Mouse (Mus musculus) G1E (cell line): ENCODE data around the gene Mt4.
"Not testable (repeated sequence)": the region's sequence is repeated elsewhere in the genome, so short reads cannot be mapped to it uniquely, and the experiment has no call there.

Experiments
- CTCF ChIP-seq: IDR thresholded peaks from 2 replicates; pipeline ENCODE4 v1.5.1; 2012; ENCODE audit warnings: low read depth, low read length, inconsistent platforms, mixed read lengths
- POLR2AphosphoS5 ChIP-seq: IDR thresholded peaks from 2 replicates; pipeline ENCODE4 v1.6.1; 2012; ENCODE audit warnings: low read depth, low read length, inconsistent platforms; ENCODE audit not compliant: insufficient replicate concordance
- TAL1 ChIP-seq: conservative IDR thresholded peaks from 2 replicates; pipeline ENCODE4 v1.6.1; 2012; ENCODE audit warnings: low read depth, low read length, inconsistent platforms, mixed read lengths

DNA sequence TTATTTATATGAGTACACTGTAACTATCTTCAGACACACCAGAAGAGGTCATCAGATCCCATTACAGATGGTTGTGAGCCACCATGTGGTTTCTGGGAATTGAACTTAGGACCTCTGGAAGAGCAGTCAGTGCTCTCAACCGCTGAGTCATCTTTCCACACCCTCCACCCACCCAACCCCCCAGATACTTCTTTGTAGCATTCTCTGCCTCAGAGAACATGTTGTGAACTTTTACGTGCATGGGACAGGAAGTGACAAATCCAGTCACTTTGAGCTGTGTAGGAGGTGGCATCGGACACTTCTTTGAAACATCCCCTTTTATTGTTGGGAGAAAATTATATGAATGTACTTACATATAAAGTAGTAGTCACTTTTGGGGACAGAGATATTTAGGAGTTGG lies 2.4 kb upstream of the Mt4 start:
- TF ChIP-seq CTCF, POLR2AphosphoS5, TAL1: not testable (repeated sequence)
